In genomic region chrX:144149987-144150386, GRCm38 (mm10) we compare ENCODE assay signal across 29 mouse cellular contexts. TPM values are rescaled to one million over a fixed set of nuclear protein-coding genes. Genes with fewer than 3 reads are reported as not detected.
"Had no signal": no experiment of that assay in that cellular context is flagged by ENCODE, and none has a peak within 500 bp of the region (broad histone marks: within the 10 kb centered on the region; RNA-seq: fewer than 3 reads in every experiment).

No protein-coding gene starts in this region.

- H3K36me3 ChIP-seq: heart, embryonic 13.5 days; heart, embryonic 15.5 days; hindbrain, embryonic 13.5 days; hindbrain, embryonic 15.5 days; limb, embryonic 10.5 days; limb, embryonic 12.5 days; liver, embryonic 13.5 days; liver, embryonic 15.5 days had no signal

- H3K4me2 ChIP-seq: heart, embryonic 11.5 days; heart, embryonic 13.5 days; heart, embryonic 15.5 days; hindbrain, embryonic 13.5 days; hindbrain, embryonic 15.5 days; limb, embryonic 12.5 days; liver, embryonic 11.5 days; liver, embryonic 13.5 days; liver, embryonic 15.5 days had no signal

- H3K4me1 ChIP-seq: heart, embryonic 13.5 days; heart, embryonic 15.5 days; hindbrain, embryonic 13.5 days; hindbrain, embryonic 15.5 days; limb, embryonic 10.5 days; limb, embryonic 12.5 days; liver, embryonic 13.5 days; liver, embryonic 15.5 days had no signal

- DNase-seq: gastrocnemius, postnatal 14 days; gastrocnemius, postnatal 36 days; heart, adult 11 months; heart, adult 2 months; heart, postnatal 14 days; heart, postnatal 36 days; kidney, adult 11 months; kidney, adult 2 months; kidney, adult 9 months; kidney, postnatal 10 days; kidney, postnatal 25 days; kidney, postnatal 4 days; liver; liver, embryonic 13.5 days had no signal

- H3K4me3 ChIP-seq: heart, adult 2 months; heart, embryonic 13.5 days; heart, embryonic 15.5 days; hindbrain, embryonic 13.5 days; hindbrain, embryonic 15.5 days; layer of hippocampus, adult 2 months; left cerebral cortex, adult 2 months; limb, embryonic 10.5 days; limb, embryonic 12.5 days; liver, embryonic 13.5 days; liver, embryonic 15.5 days had no signal

- H3K27me3 ChIP-seq: heart, embryonic 13.5 days; heart, embryonic 15.5 days; hindbrain, embryonic 15.5 days; liver, embryonic 13.5 days; liver, embryonic 15.5 days had no signal

- H3K9ac ChIP-seq: heart, embryonic 13.5 days; heart, embryonic 15.5 days; hindbrain, embryonic 13.5 days; hindbrain, embryonic 15.5 days; limb, embryonic 12.5 days; liver, embryonic 13.5 days; liver, embryonic 15.5 days had no signal

- ATAC-seq: hindbrain, postnatal 0 days; intestine, embryonic 16.5 days had no signal

- H3K27ac ChIP-seq: heart, adult 2 months; heart, embryonic 13.5 days; heart, embryonic 15.5 days; hindbrain, embryonic 13.5 days; hindbrain, embryonic 15.5 days; hindbrain, postnatal 0 days; layer of hippocampus, adult 2 months; left cerebral cortex, adult 2 months; limb, embryonic 10.5 days; limb, embryonic 12.5 days; liver, embryonic 13.5 days; liver, embryonic 15.5 days had no signal

- H3K9me3 ChIP-seq: heart, embryonic 13.5 days; heart, embryonic 15.5 days; hindbrain, embryonic 13.5 days; hindbrain, embryonic 15.5 days; limb, embryonic 10.5 days; limb, embryonic 12.5 days; liver, embryonic 13.5 days; liver, embryonic 15.5 days had no signal

RNA-seq across cellular contexts. Expression of gene A730046J19Rik, which starts 3.5 kb away (rescaled TPM):
- total RNA-seq: gastrocnemius, adult 18-20 months; hematopoietic stem cell, adult 5-6 weeks had no signal
- polyA plus RNA-seq: kidney, adult 2 months; limb, embryonic 10.5 days had no signal
